Mouse (Mus musculus) hindbrain, postnatal 0 days (tissue): Measurements from ENCODE around the gene Plaa. TPM values are rescaled to one million over a fixed set of nuclear protein-coding genes. Genes with fewer than 3 reads are reported as not detected.
A peak's percentile ranks its signal among the peaks of the same experiment; 100 is the strongest.

Experiments used
- ATAC-seq: fragments of 200-750 bp; cut with Nextera tagmentation; 2 replicates; pipeline ENCODE4 v1.8.0; 2017; ENCODE audit warnings: mild to moderate bottlenecking, moderate TSS enrichment, moderate library complexity
- DNase-seq: peaks from one replicate; pipeline ENCODE4 v3.0.0-alpha.2; 2015; ENCODE audit warnings: low spot score
- H3K27ac ChIP-seq: fragments of 300-500 bp; sonication (generic); 2 replicates; pipeline ENCODE4 v1.5.1; 2014; ENCODE audit warnings: mild to moderate bottlenecking
- H3K27me3 ChIP-seq: fragments of 300-500 bp; sonication (generic); 2 replicates; pipeline ENCODE4 v1.6.1; 2014; ENCODE audit warnings: low read length, mixed read lengths; ENCODE audit not compliant: insufficient read depth
- H3K36me3 ChIP-seq: fragments of 300-500 bp; sonication (generic); 2 replicates; pipeline ENCODE4 v1.6.1; 2014; ENCODE audit warnings: low read length, mixed read lengths; ENCODE audit not compliant: insufficient read depth
- H3K4me1 ChIP-seq: fragments of 300-500 bp; sonication (generic); 2 replicates; pipeline ENCODE4 v1.6.1; 2014; ENCODE audit warnings: antibody characterized with exemption, low read length, mixed read lengths; ENCODE audit not compliant: insufficient read depth
- H3K4me2 ChIP-seq: fragments of 300-500 bp; sonication (generic); 2 replicates; pipeline ENCODE4 v1.6.1; 2014; ENCODE audit warnings: low read depth, mild to moderate bottlenecking, low read length, moderate library complexity, mixed read lengths
- H3K4me3 ChIP-seq: fragments of 300-500 bp; sonication (generic); 2 replicates; pipeline ENCODE4 v1.5.1; 2014; ENCODE audit warnings: low read length
- H3K9ac ChIP-seq: fragments of 300-500 bp; sonication (generic); replicated peaks from 2 replicates; pipeline ENCODE4 v1.6.1; 2014; ENCODE audit warnings: mild to moderate bottlenecking, low read length, moderate library complexity, mixed read lengths
- H3K9me3 ChIP-seq: fragments of 300-500 bp; sonication (generic); 2 replicates; pipeline ENCODE4 v1.6.1; 2016; ENCODE audit warnings: low read length, mixed read lengths
- CTCF ChIP-seq: IDR thresholded peaks from 2 replicates; pipeline ENCODE4 v1.5.1; 2016; ENCODE audit warnings: antibody characterized with exemption, control low read depth, low read depth
- WGBS: fragments of 180-500 bp; shearing (Covaris S2); extraction: QIAGEN DNeasy Blood & Tissue Kit; methylation state at CpG from one replicate; pipeline ENCODE4 v1.1.7; 2014; 5-methylcytosine and 5-hydroxymethylcytosine counted together
- polyA plus RNA-seq: library from polyadenylated mRNA; unstranded; fragments of >200 nt; fragmentation: Nextera tagmentation; extraction: Ambion mirVana; gene quantifications from 2 replicates; pipeline ENCODE4 v1.2.1, GENCODE M21; 2015
- total RNA-seq: library from RNA; depleted of rRNA; stranded (reverse); fragments of >200 nt; gene quantifications from 2 replicates; pipeline ENCODE4 v1.2.3, GENCODE M21; 2014

Gene Plaa
- total and polyA plus RNA-seq, 2 experiments from 2014 or later = 57.7 to 70.0 TPM

- DNase-seq (peak; percentile 3), ATAC-seq (no peak)
- no peak for TF ChIP-seq CTCF
- WGBS = 79% methylated on average over 4 of the region's 4 CpGs
- H3K9ac ChIP-seq = no peak overlapping the region
- no peaks in the 10 kb centered on the region for H3K27me3 ChIP-seq
- H3K4me3 ChIP-seq = no peak overlapping the region
- no peak overlapping the region for H3K27ac ChIP-seq
- H3K36me3 ChIP-seq = no peaks in the 10 kb centered on the region
- no peaks in the 10 kb centered on the region for H3K9me3 ChIP-seq
- no peak overlapping the region for H3K4me2 ChIP-seq
- H3K4me1 ChIP-seq = no peaks in the 10 kb centered on the region
These were observed 11.2 kb downstream of the Plaa start for GRCm38 (mm10) chr4:94591765-94592381.

- H3K9ac ChIP-seq = no peak overlapping the region
- WGBS = 95% methylated on average over 4 of the region's 4 CpGs
- no peak overlapping the region for H3K4me2 ChIP-seq
- peaks cover 14% of the 10 kb centered on the region; the same call in 1 of the 2 replicates for H3K36me3 ChIP-seq
- H3K4me3 ChIP-seq = no peak overlapping the region
- H3K27ac ChIP-seq = no peak overlapping the region
- no peaks in the 10 kb centered on the region for H3K4me1 ChIP-seq
- DNase-seq (no peak), ATAC-seq (no peak)
- no peaks in the 10 kb centered on the region for H3K27me3 ChIP-seq
- TF ChIP-seq CTCF = no peak
- no peaks in the 10 kb centered on the region for H3K9me3 ChIP-seq
These were observed 30.4 kb downstream of the Plaa start for GRCm38 (mm10) chr4:94572677-94573076.

GRCm38 (mm10) chr4:94564297-94564696, 38.7 kb downstream of the Plaa start:
- DNase-seq (no peak), ATAC-seq (0 out of 2 replicates have a peak, but pooled peaks have one; percentile 29)
- Histone ChIP-seq H3K27ac (no peak overlapping the region), H3K4me1 (no peaks in the 10 kb centered on the region), H3K9ac (no peak overlapping the region), H3K4me3 (no peak overlapping the region), H3K4me2 (no peak overlapping the region), H3K27me3 (no peaks in the 10 kb centered on the region), H3K9me3 (no peaks in the 10 kb centered on the region), H3K36me3 (peaks cover 2% of the 10 kb centered on the region; the same call in 1 of the 2 replicates)
- no peak for TF ChIP-seq CTCF

GRCm38 (mm10) chr4:94561954-94562648, 40.9 kb downstream of the Plaa start:
- no peaks in the 10 kb centered on the region for H3K27me3 ChIP-seq
- H3K27ac ChIP-seq = no peak overlapping the region
- no peaks in the 10 kb centered on the region for H3K9me3 ChIP-seq
- no peak overlapping the region for H3K4me2 ChIP-seq
- H3K4me3 ChIP-seq = no peak overlapping the region
- no peak for TF ChIP-seq CTCF
- no peaks in the 10 kb centered on the region for H3K36me3 ChIP-seq
- whole genome bisulfite sequencing = 78% methylated on average over 7 of the region's 7 CpGs
- no peak overlapping the region for H3K9ac ChIP-seq
- no peaks in the 10 kb centered on the region for H3K4me1 ChIP-seq
- ATAC-seq (no peak), DNase-seq (no peak)

- 73% methylated on average over 1 of the region's 1 CpGs for WGBS
These were observed 42.7 kb downstream of the Plaa start for GRCm38 (mm10) chr4:94560316-94560715.

GRCm38 (mm10) chr4:94559266-94559665, 43.8 kb downstream of the Plaa start:
- H3K36me3 ChIP-seq = no peaks in the 10 kb centered on the region
- no peak for DNase-seq
- H3K9me3 ChIP-seq = no peaks in the 10 kb centered on the region
- H3K4me1 ChIP-seq = peaks cover 3% of the 10 kb centered on the region; the same call in 1 of the 2 replicates
- H3K4me3 ChIP-seq = no peak overlapping the region
- no peak overlapping the region for H3K4me2 ChIP-seq
- no peak for ATAC-seq
- no peak overlapping the region for H3K9ac ChIP-seq
- TF ChIP-seq CTCF = no peak
- H3K27ac ChIP-seq = no peak overlapping the region
- 31% methylated on average over 2 of the region's 2 CpGs for WGBS
- no peaks in the 10 kb centered on the region for H3K27me3 ChIP-seq

More at GRCm38 (mm10) chr4:94560316-94560715, 42.7 kb downstream of the Plaa start:
- no peak for DNase-seq
- no peaks in the 10 kb centered on the region for H3K9me3 ChIP-seq
- no peaks in the 10 kb centered on the region for H3K27me3 ChIP-seq
- no peak overlapping the region for H3K4me2 ChIP-seq
- H3K36me3 ChIP-seq = no peaks in the 10 kb centered on the region
- no peak overlapping the region for H3K4me3 ChIP-seq
- no peak overlapping the region for H3K9ac ChIP-seq
- H3K4me1 ChIP-seq = peaks cover 3% of the 10 kb centered on the region; the same call in 1 of the 2 replicates
- ATAC-seq = no peak
- TF ChIP-seq CTCF = no peak
- no peak overlapping the region for H3K27ac ChIP-seq

GRCm38 (mm10) chr4:94557145-94557544, 45.9 kb downstream of the Plaa start:
- no peak overlapping the region for H3K27ac ChIP-seq
- no peak for DNase-seq

More at GRCm38 (mm10) chr4:94557145-94557544, 45.9 kb downstream of the Plaa start:
- WGBS = 75% methylated on average over 7 of the region's 7 CpGs
- peaks cover 3% of the 10 kb centered on the region; the same call in 1 of the 2 replicates for H3K4me1 ChIP-seq
- no peaks in the 10 kb centered on the region for H3K9me3 ChIP-seq
- no peaks in the 10 kb centered on the region for H3K27me3 ChIP-seq
- peak overlapping the region; percentile 71 for H3K4me2 ChIP-seq
- no peak for ATAC-seq
- H3K9ac ChIP-seq = no peak overlapping the region
- H3K36me3 ChIP-seq = no peaks in the 10 kb centered on the region
- no peak for TF ChIP-seq CTCF
- H3K4me3 ChIP-seq = peak overlapping the region; percentile 97
